Mouse (Mus musculus) ES-Bruce4 (cell line): Measurements from ENCODE around the gene Jak3. TPM values are rescaled to one million over a fixed set of nuclear protein-coding genes. Genes with fewer than 3 reads are reported as not detected.

Experiments used
- H3K27ac ChIP-seq: 2 replicates; pipeline ENCODE4 v1.5.1; 2012; ENCODE audit warnings: low read length, inconsistent platforms; ENCODE audit not compliant: insufficient read depth
- H3K27me3 ChIP-seq: 2 replicates; pipeline ENCODE4 v1.6.1; 2012; ENCODE audit warnings: mild to moderate bottlenecking, low read length, inconsistent platforms; ENCODE audit not compliant: control insufficient read depth, poor library complexity, insufficient read depth, severe bottlenecking
- H3K36me3 ChIP-seq: 2 replicates; pipeline ENCODE4 v1.6.1; 2012; ENCODE audit warnings: inconsistent platforms, mild to moderate bottlenecking, low read length, moderate library complexity; ENCODE audit not compliant: control insufficient read depth, poor library complexity, insufficient read depth, severe bottlenecking
- H3K4me1 ChIP-seq: one replicate; pipeline ENCODE4 v1.8.1; 2011; ENCODE audit warnings: low read length; ENCODE audit not compliant: control insufficient read depth, insufficient read depth
- H3K4me3 ChIP-seq: 2 replicates; pipeline ENCODE4 v1.5.1; 2011; ENCODE audit warnings: low read depth, mild to moderate bottlenecking, low read length
- H3K9ac ChIP-seq: 2 replicates; pipeline ENCODE4 v1.6.1; 2012; ENCODE audit warnings: low read depth, mild to moderate bottlenecking, inconsistent platforms; ENCODE audit not compliant: poor library complexity, severe bottlenecking
- H3K9me3 ChIP-seq: replicated peaks from 2 replicates; pipeline ENCODE4 v1.6.1; 2012; ENCODE audit warnings: mild to moderate bottlenecking, low read length, inconsistent platforms; ENCODE audit not compliant: control insufficient read depth, poor library complexity, insufficient read depth, severe bottlenecking
- CTCF ChIP-seq: IDR thresholded peaks from one replicate; pipeline ENCODE4 v1.8.1; 2011; ENCODE audit warnings: low read depth, low read length
- EP300 ChIP-seq: IDR thresholded peaks from 2 replicates; pipeline ENCODE4 v1.6.1; 2011; ENCODE audit warnings: low read depth, low read length; ENCODE audit not compliant: insufficient read depth
- POLR2A ChIP-seq: IDR thresholded peaks from one replicate; pipeline ENCODE4 v1.8.1; 2011; ENCODE audit warnings: low read length; ENCODE audit not compliant: insufficient read depth
- polyA plus RNA-seq: library from polyadenylated mRNA; stranded (reverse); fragments of >200 nt; gene quantifications from 2 replicates; pipeline ENCODE4 v1.2.4, GENCODE M21; 2011; ENCODE audit warnings: low read depth; ENCODE audit not compliant: missing spikeins, insufficient read depth, insufficient read length

Gene Jak3
- polyA plus RNA-seq, 1 experiment: 9.7 TPM

GRCm38 (mm10) chr8:71675456-71676019 lies 558 bp upstream of the Jak3 start:
- peak overlapping the region; percentile 88 for H3K4me3 ChIP-seq
- peaks cover 11% of the 10 kb centered on the region for H3K4me1 ChIP-seq
- H3K9ac ChIP-seq: peak overlapping the region; percentile 81
- no peaks in the 10 kb centered on the region for H3K9me3 ChIP-seq
- H3K27ac ChIP-seq: peak overlapping the region; percentile 77
- TF ChIP-seq POLR2A: no peak
- no peak for TF ChIP-seq CTCF
- no peak for TF ChIP-seq EP300
- no peaks in the 10 kb centered on the region for H3K27me3 ChIP-seq
- no peaks in the 10 kb centered on the region for H3K36me3 ChIP-seq

GRCm38 (mm10) chr8:71676803-71677202 lies 707 bp downstream of the Jak3 start:
- Histone ChIP-seq H3K27ac (peak overlapping the region; percentile 79), H3K27me3 (no peaks in the 10 kb centered on the region), H3K9ac (peak overlapping the region; percentile 81), H3K4me3 (peak overlapping the region; percentile 52), H3K9me3 (no peaks in the 10 kb centered on the region), H3K36me3 (no peaks in the 10 kb centered on the region), H3K4me1 (peaks cover 11% of the 10 kb centered on the region)
- TF ChIP-seq CTCF: no peak
- no peak for TF ChIP-seq EP300
- no peak for TF ChIP-seq POLR2A

GRCm38 (mm10) chr8:71677555-71677954 lies 1.5 kb downstream of the Jak3 start:
- no peak overlapping the region for H3K9ac ChIP-seq
- TF ChIP-seq CTCF (no peak), EP300 (peak; percentile 84)
- H3K36me3 ChIP-seq: no peaks in the 10 kb centered on the region
- H3K4me3 ChIP-seq: no peak overlapping the region
- peak overlapping the region; percentile 79 for H3K27ac ChIP-seq
- no peaks in the 10 kb centered on the region for H3K9me3 ChIP-seq
- H3K27me3 ChIP-seq: no peaks in the 10 kb centered on the region
- H3K4me1 ChIP-seq: peaks cover 11% of the 10 kb centered on the region

GRCm38 (mm10) chr8:71678216-71678615 lies 2.1 kb downstream of the Jak3 start:
- Histone ChIP-seq H3K36me3 (no peaks in the 10 kb centered on the region), H3K9ac (no peak overlapping the region), H3K9me3 (no peaks in the 10 kb centered on the region), H3K4me3 (no peak overlapping the region), H3K27ac (peak overlapping the region; percentile 79; the same call in 1 of the 2 replicates), H3K27me3 (no peaks in the 10 kb centered on the region), H3K4me1 (peaks cover 9% of the 10 kb centered on the region)
- TF ChIP-seq CTCF (no peak), POLR2A (no peak), EP300 (no peak)

GRCm38 (mm10) chr8:71679116-71679515 lies 3.0 kb downstream of the Jak3 start:
- peak overlapping the region; percentile 71 for H3K9ac ChIP-seq
- TF ChIP-seq EP300 (no peak), CTCF (peak; percentile 28), POLR2A (no peak)
- no peaks in the 10 kb centered on the region for H3K9me3 ChIP-seq
- peaks cover 7% of the 10 kb centered on the region for H3K4me1 ChIP-seq
- H3K27ac ChIP-seq: no peak overlapping the region
- peak overlapping the region; percentile 55 for H3K4me3 ChIP-seq
- no peaks in the 10 kb centered on the region for H3K36me3 ChIP-seq
- no peaks in the 10 kb centered on the region for H3K27me3 ChIP-seq

GRCm38 (mm10) chr8:71679550-71680168 lies 3.6 kb downstream of the Jak3 start:
- no peaks in the 10 kb centered on the region for H3K27me3 ChIP-seq
- no peak for TF ChIP-seq POLR2A
- TF ChIP-seq EP300: 0 out of 2 replicates have a peak, but pooled peaks have one; percentile 30
- H3K4me3 ChIP-seq: peak overlapping the region; percentile 55
- H3K9ac ChIP-seq: peak overlapping the region; percentile 71
- no peaks in the 10 kb centered on the region for H3K36me3 ChIP-seq
- H3K9me3 ChIP-seq: no peaks in the 10 kb centered on the region
- no peak overlapping the region for H3K27ac ChIP-seq
- peaks cover 7% of the 10 kb centered on the region for H3K4me1 ChIP-seq
